Mouse (Mus musculus) kidney, embryonic 14.5 days (tissue): Measurements from ENCODE around the gene Vmn2r36. TPM values are rescaled to one million over a fixed set of nuclear protein-coding genes. Genes with fewer than 3 reads are reported as not detected.
"Not testable (repeated sequence)": the region's sequence is repeated elsewhere in the genome, so short reads cannot be mapped to it uniquely, and the experiment has no call there.

Experiments
- ATAC-seq: fragments of 200-750 bp; cut with Nextera tagmentation; 2 replicates; pipeline ENCODE4 v1.8.0; 2017; ENCODE audit warnings: moderate number of reproducible peaks, mild to moderate bottlenecking, moderate TSS enrichment, moderate library complexity; ENCODE audit not compliant: low FRiP score, low TSS enrichment
- H3K27ac ChIP-seq: fragments of 300-500 bp; sonication (generic); 2 replicates; pipeline ENCODE4 v1.5.1; 2014; ENCODE audit warnings: low read depth, mild to moderate bottlenecking, low read length, moderate library complexity, mixed read lengths
- H3K27me3 ChIP-seq: fragments of 300-500 bp; sonication (generic); 2 replicates; pipeline ENCODE4 v1.6.1; 2014; ENCODE audit warnings: mild to moderate bottlenecking, low read length; ENCODE audit not compliant: control insufficient read depth, insufficient read depth
- H3K36me3 ChIP-seq: fragments of 300-500 bp; sonication (generic); 2 replicates; pipeline ENCODE4 v1.6.1; 2014; ENCODE audit warnings: low read length, mixed read lengths; ENCODE audit not compliant: control insufficient read depth, insufficient read depth
- H3K4me1 ChIP-seq: fragments of 300-500 bp; sonication (generic); 2 replicates; pipeline ENCODE4 v1.6.1; 2014; ENCODE audit warnings: low read length, mixed read lengths; ENCODE audit not compliant: control insufficient read depth, insufficient read depth
- H3K4me2 ChIP-seq: fragments of 300-500 bp; sonication (generic); replicated peaks from 2 replicates; pipeline ENCODE4 v1.6.1; 2014; ENCODE audit warnings: low read depth, mild to moderate bottlenecking, low read length
- H3K4me3 ChIP-seq: fragments of 300-500 bp; sonication (generic); 2 replicates; pipeline ENCODE4 v1.5.1; 2014; ENCODE audit warnings: mild to moderate bottlenecking, low read length
- H3K9ac ChIP-seq: fragments of 300-500 bp; sonication (generic); 2 replicates; pipeline ENCODE4 v1.6.1; 2014; ENCODE audit warnings: low read depth, mild to moderate bottlenecking, low read length, moderate library complexity
- H3K9me3 ChIP-seq: fragments of 300-500 bp; sonication (generic); 2 replicates; pipeline ENCODE4 v1.6.1; 2016; ENCODE audit warnings: low read length; ENCODE audit not compliant: control insufficient read depth
- WGBS: fragments of 180-500 bp; shearing (Covaris S2); extraction: QIAGEN DNeasy Blood & Tissue Kit; methylation state at CpG from one replicate; pipeline ENCODE4 v1.1.7; 2014; 5-methylcytosine and 5-hydroxymethylcytosine counted together
- polyA plus RNA-seq: library from polyadenylated mRNA; unstranded; fragments of >200 nt; fragmentation: Nextera tagmentation; extraction: Ambion mirVana; gene quantifications from 2 replicates; pipeline ENCODE4 v1.2.1, GENCODE M21; 2014

Gene Vmn2r36
- not detected in 2 replicates for polyA plus RNA-seq

GRCm38 (mm10) chr7:7902395-7902794 is at the start of gene Vmn2r36:
Gene Vmn2r36 (minus strand): TSS chr7:7902495.
- H3K9me3 ChIP-seq, H3K36me3 ChIP-seq, H3K9ac ChIP-seq, H3K4me2 ChIP-seq, H3K4me3 ChIP-seq, H3K4me1 ChIP-seq, H3K27ac ChIP-seq, H3K27me3 ChIP-seq, ATAC-seq: not testable (repeated sequence)
- WGBS: no CpG with 5 or more reads among the region's 1 CpGs

Other genes with a start within 250 kb of the Vmn2r36 start
- gene Vmn2r34, start 213.0 kb downstream of the Vmn2r36 start, polyA plus RNA-seq: not detected in 2 replicates
- gene Vmn2r35, start 82.6 kb downstream of the Vmn2r36 start, polyA plus RNA-seq: not detected in 2 replicates